Mouse (Mus musculus) left cerebral cortex, postnatal 25 days (tissue): ENCODE data around the gene Psmd14. TPM values are rescaled to one million over a fixed set of nuclear protein-coding genes. Genes with fewer than 3 reads are reported as not detected.

Experiments used
- DNase-seq, 2 experiments: peaks; one replicate each; pipeline ENCODE4 v3.0.0; 2022; ENCODE audit warnings: low spot score in 2 of 2, mixed read lengths in 1 of 2
- intact Hi-C: fragments of 180-260 bp; cut with DNase I; formaldehyde crosslinking; loops from one replicate; pipeline ENCODE4 v1.15.1; 2025
- microRNA-seq, 2 experiments: library from miRNA; unstranded; fragments of <30 nt; microRNA quantifications; one replicate each; pipeline ENCODE4 v1.2.0; 2022
- total RNA-seq, 2 experiments: library from RNA; stranded (reverse); gene quantifications; 2 replicates each; pipeline ENCODE4 v1.2.3; 2021

Psmd14 gene
- total RNA-seq, 2 experiments from 2014 or later = 111 to 122 TPM

GRCm38 (mm10) chr2:61809381-61809780, 97.9 kb downstream of the Psmd14 start:
- intact Hi-C loops = loop anchor here (10.0 kb wide), 1 partner anchor 475 kb away; no protein-coding TSS in a partner anchor
- no peak for DNase-seq

- peak in 1 of 2 experiments; percentile 44 for DNase-seq
- intact Hi-C loops = loop anchor here (5.0 to 10.0 kb wide), 2 partner anchors 98 to 704 kb away; partner anchors contain the start of gene Psmd14
These were observed 99.3 kb downstream of the Psmd14 start for GRCm38 (mm10) chr2:61810751-61811150.

DNA sequence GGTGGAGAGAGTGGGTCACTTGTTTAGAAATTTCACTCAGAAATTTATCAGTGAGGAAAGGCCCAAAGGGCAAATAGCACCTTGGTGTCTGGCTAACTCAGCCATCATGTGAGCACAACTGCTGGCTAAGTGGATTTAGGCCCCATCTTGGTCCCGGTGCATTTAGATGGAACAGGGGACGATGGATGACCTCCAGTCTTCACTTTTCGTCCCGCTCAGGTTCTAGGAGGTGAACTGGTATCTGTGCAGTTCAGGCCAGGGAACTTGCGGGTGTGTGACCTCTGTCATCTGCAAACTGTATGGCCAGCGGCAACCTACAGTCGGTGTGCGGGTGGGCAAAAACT, 99.6 kb downstream of the Psmd14 start:
- no peak for DNase-seq
- intact Hi-C loops = loop anchor here (5.0 to 10.0 kb wide), 2 partner anchors 99 to 704 kb away; partner anchors contain the start of gene Psmd14

DNA sequence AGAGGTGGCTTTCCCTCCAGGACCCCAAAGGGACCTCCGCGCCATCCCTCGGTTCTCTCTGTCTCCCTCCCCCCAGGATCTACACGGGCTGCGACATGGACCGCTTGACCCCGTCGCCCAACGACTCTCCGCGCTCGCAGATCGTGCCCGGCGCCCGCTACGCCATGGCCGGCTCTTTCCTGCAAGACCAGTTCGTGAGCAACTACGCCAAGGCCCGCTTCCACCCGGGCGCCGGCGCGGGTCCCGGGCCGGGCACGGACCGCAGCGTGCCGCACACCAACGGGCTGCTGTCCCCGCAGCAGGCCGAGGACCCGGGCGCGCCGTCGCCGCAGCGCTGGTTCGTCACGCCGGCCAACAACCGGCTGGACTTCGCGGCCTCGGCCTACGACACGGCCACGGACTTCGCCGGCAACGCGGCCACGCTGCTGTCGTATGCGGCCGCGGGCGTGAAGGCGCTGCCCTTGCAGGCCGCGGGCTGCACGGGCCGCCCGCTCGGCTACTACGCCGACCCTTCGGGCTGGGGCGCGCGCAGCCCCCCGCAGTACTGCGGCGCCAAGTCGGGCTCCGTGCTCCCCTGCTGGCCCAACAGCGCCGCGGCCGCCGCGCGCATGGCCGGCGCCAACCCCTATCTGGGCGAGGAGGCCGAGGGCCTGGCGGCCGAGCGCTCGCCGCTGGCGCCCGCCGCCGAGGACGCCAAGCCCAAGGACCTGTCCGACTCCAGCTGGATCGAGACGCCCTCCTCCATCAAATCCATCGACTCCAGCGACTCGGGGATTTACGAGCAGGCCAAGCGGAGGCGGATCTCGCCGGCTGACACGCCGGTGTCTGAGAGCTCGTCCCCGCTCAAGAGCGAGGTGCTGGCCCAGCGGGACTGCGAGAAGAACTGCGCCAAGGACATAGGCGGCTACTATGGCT, 100.3 kb downstream of the Psmd14 start:
- peak in 1 of 2 experiments; percentile 40 for DNase-seq
- intact Hi-C loops = loop anchor here (5.0 to 10.0 kb wide), 2 partner anchors 99 to 703 kb away; partner anchors contain the start of gene Psmd14

DNA sequence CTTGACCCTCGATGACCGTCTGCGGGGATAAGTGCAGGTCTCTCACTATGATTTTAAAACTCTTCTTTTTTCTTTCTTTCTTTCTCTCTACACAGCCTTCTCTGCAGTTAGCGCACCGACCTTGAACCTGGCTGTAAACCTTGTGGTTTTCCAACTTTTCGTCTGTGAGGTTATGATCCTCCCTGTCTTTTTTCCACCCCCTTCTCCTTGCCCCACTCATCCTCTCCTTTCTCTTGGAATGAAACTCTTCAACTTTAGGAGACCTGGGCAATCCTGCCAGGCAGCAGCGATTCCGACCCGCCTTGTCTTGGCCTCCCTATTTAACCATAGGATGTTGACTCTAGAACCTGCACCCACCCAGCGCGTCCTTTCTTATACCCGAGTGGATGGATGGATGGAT, 101.0 kb downstream of the Psmd14 start:
- intact Hi-C loops = loop anchor here (5.0 to 10.0 kb wide), 2 partner anchors 100 to 702 kb away; partner anchors contain the start of gene Psmd14
- no peak for DNase-seq

DNA sequence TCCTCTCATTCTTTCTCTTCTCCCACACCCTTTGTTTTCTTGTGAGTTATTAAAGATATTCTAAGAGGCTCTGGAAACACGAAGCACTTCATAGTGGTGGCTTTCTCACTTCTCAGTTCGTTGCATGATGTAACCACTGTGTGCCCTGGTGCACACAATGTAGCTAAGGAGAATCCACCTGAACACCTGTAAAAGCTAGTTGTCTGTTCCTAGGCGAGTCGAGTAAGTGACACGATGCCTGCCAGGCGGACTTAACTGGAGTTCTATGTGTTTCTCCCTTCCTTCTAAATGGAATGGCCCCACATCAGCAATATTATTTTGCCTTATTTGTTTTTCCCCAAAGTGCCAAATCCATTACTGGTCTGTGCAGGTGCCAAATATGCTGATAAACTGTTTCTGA, 101.6 kb downstream of the Psmd14 start:
- peak in 1 of 2 experiments; percentile 34 for DNase-seq
- intact Hi-C loops = loop anchor here (5.0 to 10.0 kb wide), 2 partner anchors 101 to 702 kb away; partner anchors contain the start of gene Psmd14

GRCm38 (mm10) chr2:61813521-61813920, 102.0 kb downstream of the Psmd14 start:
- intact Hi-C loops = loop anchor here (5.0 to 10.0 kb wide), 2 partner anchors 101 to 701 kb away; partner anchors contain the start of gene Psmd14
- DNase-seq = no peak

GRCm38 (mm10) chr2:61814548-61815473, 103.3 kb downstream of the Psmd14 start:
- peak in 1 of 2 experiments; percentile 40 for DNase-seq
- intact Hi-C loops = loop anchor here (1.0 to 10.0 kb wide), 5 partner anchors 103 to 812 kb away; partner anchors contain the start of gene Psmd14

- DNase-seq = peak in 1 of 2 experiments; percentile 75
- intact Hi-C loops = loop anchor here (2.0 to 10.0 kb wide), 3 partner anchors 152 to 811 kb away; no protein-coding TSS in a partner anchor
These were observed 104.3 kb downstream of the Psmd14 start for GRCm38 (mm10) chr2:61815583-61816313.

DNA sequence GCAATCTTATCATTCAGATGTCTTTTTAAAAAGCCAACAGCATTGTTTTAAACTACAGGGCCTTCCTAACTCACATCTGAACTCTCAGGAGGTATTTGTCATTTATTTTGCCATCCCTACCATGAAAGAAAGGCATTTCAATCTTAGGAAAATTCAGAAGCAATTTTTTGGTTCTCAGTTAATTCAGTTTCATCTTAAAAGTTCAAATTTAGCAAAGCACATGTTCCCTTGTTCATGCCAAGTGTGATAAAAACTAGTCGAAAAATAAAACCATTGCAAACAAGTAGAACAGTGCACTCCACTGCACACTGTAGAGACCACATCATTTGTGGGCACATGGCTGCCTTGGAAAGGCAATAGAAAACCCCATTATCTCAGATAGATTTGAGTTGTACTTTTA, 106.7 kb downstream of the Psmd14 start:
- peak in 1 of 2 experiments; percentile 52 for DNase-seq
- intact Hi-C loops = loop anchor here (5.0 to 10.0 kb wide), 2 partner anchors 149 to 697 kb away; no protein-coding TSS in a partner anchor

DNA sequence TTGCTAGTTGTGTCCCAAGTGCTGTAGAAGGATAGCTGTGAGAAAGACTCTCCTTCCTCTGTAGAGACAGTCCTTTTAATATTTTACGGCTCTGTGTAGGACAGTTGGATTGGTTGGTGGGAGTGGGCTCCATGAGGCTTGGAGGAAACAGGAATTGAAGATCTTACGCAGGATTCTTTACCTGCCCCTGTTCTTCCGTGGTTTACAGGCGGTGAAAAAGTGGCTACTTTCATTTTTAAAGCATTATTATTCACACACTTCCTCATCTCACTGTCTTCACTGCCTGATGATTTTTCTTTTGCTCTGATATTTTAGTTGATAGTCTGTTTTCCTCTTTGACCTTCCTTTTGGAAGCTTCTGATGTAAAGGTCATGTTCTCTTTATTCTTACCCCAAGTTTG, 108.7 kb downstream of the Psmd14 start:
- no peak for DNase-seq
- intact Hi-C loops = no loop called here

DNA sequence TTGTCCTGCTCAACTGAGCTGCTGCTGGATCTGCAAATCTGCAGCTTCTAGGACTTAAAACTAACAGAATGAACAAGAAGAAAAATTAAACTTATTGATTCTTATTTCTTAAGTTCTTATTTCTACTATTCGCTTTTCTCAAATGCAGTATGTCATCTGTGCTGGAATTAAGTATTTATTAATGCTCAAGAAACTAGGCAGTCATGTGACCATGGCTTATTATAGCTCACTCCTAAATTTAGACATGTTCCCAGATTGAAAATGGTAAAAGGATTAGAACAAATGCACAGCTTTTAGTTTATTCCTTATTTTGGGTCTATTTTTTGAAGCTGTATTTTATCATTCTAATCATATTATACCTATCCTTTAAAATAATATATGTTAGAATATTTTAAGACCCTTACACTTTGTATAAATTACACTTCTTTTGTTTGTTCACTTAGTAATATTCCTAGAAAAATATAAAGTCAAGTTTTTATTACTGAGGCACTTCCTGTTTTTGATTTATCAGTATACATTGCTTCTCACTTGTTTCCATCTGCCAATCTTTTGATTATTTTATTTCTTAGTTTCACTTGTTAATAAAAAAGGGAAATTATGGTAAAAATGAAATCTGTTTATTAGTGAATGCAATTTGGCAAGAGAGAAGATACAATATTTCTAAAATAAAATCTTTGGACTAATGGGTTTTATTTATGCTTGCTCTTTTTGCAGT, 112.1 kb downstream of the Psmd14 start:
- intact Hi-C loops = no loop called here
- no peak for DNase-seq

GRCm38 (mm10) chr2:61837243-61837806, 125.8 kb downstream of the Psmd14 start:
- intact Hi-C loops = no loop called here
- no peak for DNase-seq

Small RNA genes within 50 kb of the gene (microRNA-seq; reads per million reads assigned to microRNA genes)
- 0 reads per million in 2 experiments for gene Gm22403

Other genes starting within 250 kb of the Psmd14 start
- 10 to 100 TPM; 31.7 to 33.5 TPM for gene Tank, start 133.1 kb upstream of the Psmd14 start, total RNA-seq
- gene Tbr1, start 91.2 kb downstream of the Psmd14 start, total RNA-seq = 100 to 1,000 TPM; 111 to 119 TPM